Mouse (Mus musculus) liver, adult 2 months (tissue): ENCODE measurements around the gene D930048N14Rik. TPM values are rescaled to one million over a fixed set of nuclear protein-coding genes. Genes with fewer than 3 reads are reported as not detected.
"Not testable (repeated sequence)": the region's sequence is repeated elsewhere in the genome, so short reads cannot be mapped to it uniquely, and the experiment has no call there.

Source experiments
- DNase-seq: peaks from one replicate; pipeline ENCODE4 v3.0.0-alpha.2; 2011; ENCODE audit warnings: low read depth, low spot score; ENCODE audit errors: extremely low read depth
- H3K27ac ChIP-seq: fragments of 200-500 bp; replicated peaks from 2 replicates; pipeline ENCODE4 v1.5.1; 2012; ENCODE audit warnings: low read depth, mild to moderate bottlenecking, control low read depth, inconsistent platforms, low read length; ENCODE audit not compliant: insufficient read depth
- H3K27me3 ChIP-seq: fragments of 200-500 bp; 2 replicates; pipeline ENCODE4 v1.6.1; 2012; ENCODE audit warnings: mild to moderate bottlenecking, moderate library complexity, low read length, inconsistent platforms; ENCODE audit not compliant: control insufficient read depth, insufficient read depth
- H3K36me3 ChIP-seq: fragments of 200-500 bp; 2 replicates; pipeline ENCODE4 v1.6.1; 2012; ENCODE audit warnings: low read length, inconsistent platforms; ENCODE audit not compliant: control insufficient read depth, insufficient read depth
- H3K4me1 ChIP-seq: fragments of 200-500 bp; 2 replicates; pipeline ENCODE4 v1.6.1; 2011; ENCODE audit warnings: low read length; ENCODE audit not compliant: control insufficient read depth, insufficient read depth
- H3K4me3 ChIP-seq: fragments of 200-500 bp; 2 replicates; pipeline ENCODE4 v1.5.1; 2011; ENCODE audit warnings: low read depth, mild to moderate bottlenecking, control low read depth, low read length, moderate library complexity; ENCODE audit not compliant: insufficient read depth
- H3K79me2 ChIP-seq: fragments of 200-500 bp; 2 replicates; pipeline ENCODE4 v1.6.1; 2012; ENCODE audit warnings: inconsistent platforms, mild to moderate bottlenecking, low read length, moderate library complexity; ENCODE audit not compliant: control insufficient read depth, insufficient read depth
- H3K9ac ChIP-seq: fragments of 200-500 bp; 2 replicates; pipeline ENCODE4 v1.6.1; 2012; ENCODE audit warnings: low read depth, mild to moderate bottlenecking, control low read depth, inconsistent platforms, low read length
- CTCF ChIP-seq: fragments of 200-500 bp; IDR thresholded peaks from 2 replicates; pipeline ENCODE4 v1.5.1; 2011; ENCODE audit warnings: low read depth, low read length, control low read depth
- POLR2A ChIP-seq: fragments of 200-500 bp; IDR thresholded peaks from 2 replicates; pipeline ENCODE4 v1.6.1; 2011; ENCODE audit warnings: low read length, control low read depth; ENCODE audit not compliant: insufficient read depth; ENCODE audit errors: extremely low read depth
- WGBS: fragments of 180-500 bp; shearing (Covaris S2); methylation state at CpG from one replicate; pipeline ENCODE4 v1.1.7; 2018; 5-methylcytosine and 5-hydroxymethylcytosine counted together
- polyA plus RNA-seq: library from polyadenylated mRNA; depleted of rRNA; stranded (reverse); fragments of >200 nt; gene quantifications from 2 replicates; pipeline ENCODE4 v1.2.3, GENCODE M21; 2012
- total RNA-seq: library from RNA; depleted of rRNA; stranded (reverse); fragments of >200 nt; gene quantifications from 2 replicates; pipeline ENCODE4 v1.2.3, GENCODE M21; 2014

D930048N14Rik gene
- total and polyA plus RNA-seq, 2 experiments, result 1.3 to 10.9 TPM

GRCm38 (mm10) chr11:51607096-51607738 lies 43.5 kb upstream of the D930048N14Rik start:
- 5% methylated on average over 15 of the region's 15 CpGs for WGBS
- H3K27me3 ChIP-seq, result no peaks in the 10 kb centered on the region
- no peak for DNase-seq
- peaks cover 9% of the 10 kb centered on the region; the same call in 1 of the 2 replicates for H3K79me2 ChIP-seq
- H3K27ac ChIP-seq, result peak overlapping the region; percentile 63
- peak overlapping the region; percentile 71 for H3K9ac ChIP-seq
- peaks cover 29% of the 10 kb centered on the region for H3K36me3 ChIP-seq
- H3K4me1 ChIP-seq, result peaks cover 3% of the 10 kb centered on the region
- peak overlapping the region; percentile 57 for H3K4me3 ChIP-seq
- no peak for TF ChIP-seq POLR2A
- no peak for TF ChIP-seq CTCF

GRCm38 (mm10) chr11:51609266-51609909 lies 41.4 kb upstream of the D930048N14Rik start:
- TF ChIP-seq POLR2A (no peak), CTCF (no peak)
- 49% methylated on average over 3 of the region's 3 CpGs for WGBS
- peak; percentile 74 for DNase-seq
- no peaks in the 10 kb centered on the region for H3K27me3 ChIP-seq
- no peak overlapping the region for H3K27ac ChIP-seq
- peaks cover 3% of the 10 kb centered on the region for H3K4me1 ChIP-seq
- peaks cover 9% of the 10 kb centered on the region; the same call in 1 of the 2 replicates for H3K79me2 ChIP-seq
- no peak overlapping the region for H3K9ac ChIP-seq
- H3K36me3 ChIP-seq, result peaks cover 8% of the 10 kb centered on the region
- no peak overlapping the region for H3K4me3 ChIP-seq

- H3K9ac ChIP-seq, H3K27ac ChIP-seq, H3K36me3 ChIP-seq, H3K79me2 ChIP-seq, H3K4me1 ChIP-seq, DNase-seq, H3K4me3 ChIP-seq, H3K27me3 ChIP-seq: not testable (repeated sequence)
- 80% methylated on average over 5 of the region's 5 CpGs for WGBS
These were observed 40.8 kb upstream of the D930048N14Rik start for GRCm38 (mm10) chr11:51609940-51610339.

DNA sequence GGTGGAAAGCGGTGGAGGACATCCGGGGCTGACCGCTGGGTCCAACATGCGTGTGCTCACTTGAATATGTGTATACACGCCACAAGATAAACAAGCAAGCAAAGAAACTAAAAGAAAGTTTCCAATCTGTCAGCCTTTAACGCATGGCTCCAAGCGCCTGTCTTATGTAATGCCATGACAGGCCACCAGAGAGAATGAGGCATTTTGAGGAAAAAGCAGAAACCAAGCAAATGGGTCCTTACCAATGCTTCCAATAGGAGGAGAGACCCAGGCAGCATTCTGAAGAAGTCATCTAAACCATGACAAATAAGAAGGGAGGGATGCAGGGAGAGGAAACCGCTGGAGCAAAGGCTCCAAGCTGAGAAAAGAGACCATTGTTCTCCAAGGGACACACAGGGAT lies 36.5 kb upstream of the D930048N14Rik start:
- Histone ChIP-seq H3K4me1 (peaks cover 7% of the 10 kb centered on the region), H3K9ac (no peak overlapping the region), H3K36me3 (no peaks in the 10 kb centered on the region), H3K27me3 (no peaks in the 10 kb centered on the region), H3K79me2 (no peaks in the 10 kb centered on the region), H3K4me3 (no peak overlapping the region), H3K27ac (no peak overlapping the region)
- DNase-seq, result no peak
- 79% methylated on average over 8 of the region's 8 CpGs for WGBS
- TF ChIP-seq CTCF, result no peak
- TF ChIP-seq POLR2A, result no peak

GRCm38 (mm10) chr11:51615129-51615528 lies 35.6 kb upstream of the D930048N14Rik start:
- H3K9ac ChIP-seq, result peak overlapping the region; percentile 79
- peak overlapping the region; percentile 98 for H3K27ac ChIP-seq
- 16% methylated on average over 7 of the region's 7 CpGs for WGBS
- DNase-seq, result peak; percentile 82
- H3K4me3 ChIP-seq, result peak overlapping the region; percentile 45; the same call in 1 of the 2 replicates
- H3K27me3 ChIP-seq, result no peaks in the 10 kb centered on the region
- H3K36me3 ChIP-seq, result no peaks in the 10 kb centered on the region
- H3K79me2 ChIP-seq, result 0 out of 2 replicates have a peak, but pooled peaks cover 4% of the 10 kb centered on the region
- TF ChIP-seq CTCF (no peak), POLR2A (no peak)
- H3K4me1 ChIP-seq, result peaks cover 7% of the 10 kb centered on the region

GRCm38 (mm10) chr11:51615601-51616000 lies 35.2 kb upstream of the D930048N14Rik start:
- H3K27me3 ChIP-seq, result no peaks in the 10 kb centered on the region
- 0 out of 2 replicates have a peak, but pooled peaks cover 6% of the 10 kb centered on the region for H3K79me2 ChIP-seq
- TF ChIP-seq CTCF, result no peak
- TF ChIP-seq POLR2A, result peak; percentile 83
- peaks cover 7% of the 10 kb centered on the region for H3K4me1 ChIP-seq
- peak overlapping the region; percentile 79 for H3K9ac ChIP-seq
- under 1% methylated on average over 14 of the region's 14 CpGs for WGBS
- peak overlapping the region; percentile 45 for H3K4me3 ChIP-seq
- no peaks in the 10 kb centered on the region for H3K36me3 ChIP-seq
- DNase-seq, result peak; percentile 84
- H3K27ac ChIP-seq, result peak overlapping the region; percentile 98

GRCm38 (mm10) chr11:51616113-51616512 lies 34.6 kb upstream of the D930048N14Rik start:
- H3K36me3 ChIP-seq, H3K27me3 ChIP-seq, DNase-seq, H3K9ac ChIP-seq, H3K4me3 ChIP-seq, H3K4me1 ChIP-seq, H3K27ac ChIP-seq, H3K79me2 ChIP-seq: not testable (repeated sequence)
- 87% methylated on average over 7 of the region's 7 CpGs for WGBS
